18 mouse cellular contexts compared by ENCODE assay signal in genomic region chr1:134274483-134274920, GRCm38 (mm10). TPM values are rescaled to one million over a fixed set of nuclear protein-coding genes. Genes with fewer than 3 reads are reported as not detected.
DNase-seq lines count a peak whose midpoint lies in the region; ATAC-seq and TF ChIP-seq lines count a peak whose summit lies in the region.
"Had no signal": no experiment of that assay in that cellular context is flagged by ENCODE, and none has a peak within 500 bp of the region (broad histone marks: within the 10 kb centered on the region; RNA-seq: fewer than 3 reads in every experiment).

No protein-coding gene starts in this region.

- no peak overlapping the region for H3K4me2 ChIP-seq in midbrain, postnatal 0 days (ENCODE audit: low read depth, low read length, poor library complexity, severe bottlenecking)
- H3K4me2 ChIP-seq in midbrain, embryonic 14.5 days (ENCODE audit: low read length), result no peak overlapping the region
- no peak overlapping the region for H3K4me2 ChIP-seq in kidney, embryonic 15.5 days
- H3K4me2 ChIP-seq: heart, embryonic 11.5 days; liver, embryonic 13.5 days; midbrain, embryonic 12.5 days had no signal

- no peaks in the 10 kb centered on the region for H3K36me3 ChIP-seq in midbrain, postnatal 0 days (ENCODE audit: insufficient read depth, low read length)
- H3K36me3 ChIP-seq in midbrain, embryonic 14.5 days (ENCODE audit: control insufficient read depth, insufficient read depth, low read length), result no peaks in the 10 kb centered on the region
- H3K36me3 ChIP-seq in kidney, embryonic 15.5 days, result no peaks in the 10 kb centered on the region
- H3K36me3 ChIP-seq: liver, embryonic 13.5 days; midbrain, embryonic 12.5 days had no signal

- TF ChIP-seq CTCF in midbrain, postnatal 0 days (IDR thresholded peaks at IDR 0.05), result no peak

- no peak overlapping the region for H3K4me3 ChIP-seq in midbrain, postnatal 0 days (ENCODE audit: low read depth, low read length)
- no peak overlapping the region for H3K4me3 ChIP-seq in midbrain, embryonic 14.5 days (replicated peaks; ENCODE audit: low read depth, low read length)
- no peak overlapping the region for H3K4me3 ChIP-seq in kidney, embryonic 15.5 days (replicated peaks)
- H3K4me3 ChIP-seq: erythroblast, embryonic 14.5 days; liver, embryonic 13.5 days; midbrain, embryonic 12.5 days had no signal

- no peaks in the 10 kb centered on the region for H3K27me3 ChIP-seq in midbrain, postnatal 0 days (ENCODE audit: insufficient read depth, low read length)
- H3K27me3 ChIP-seq in midbrain, embryonic 14.5 days (ENCODE audit: control insufficient read depth, insufficient read depth, low read length), result no peaks in the 10 kb centered on the region
- no peaks in the 10 kb centered on the region for H3K27me3 ChIP-seq in kidney, embryonic 15.5 days
- H3K27me3 ChIP-seq: liver, embryonic 13.5 days had no signal

- H3K9me3 ChIP-seq in midbrain, postnatal 0 days (ENCODE audit: low read length), result no peaks in the 10 kb centered on the region
- H3K9me3 ChIP-seq in midbrain, embryonic 14.5 days (ENCODE audit: control insufficient read depth, low read length), result no peaks in the 10 kb centered on the region
- no peaks in the 10 kb centered on the region for H3K9me3 ChIP-seq in kidney, embryonic 15.5 days (replicated peaks)
- H3K9me3 ChIP-seq: liver, embryonic 13.5 days; midbrain, embryonic 12.5 days had no signal

- DNase-seq in gastrocnemius, adult 18-20 months (ENCODE audit: low spot score), result peak; percentile 81
- DNase-seq in gastrocnemius, postnatal 4 days (ENCODE audit: low spot score in 2 of 2), result no peak
- peak; percentile 53 for DNase-seq in midbrain, postnatal 0 days (ENCODE audit: low spot score)
- no peak for DNase-seq in midbrain, embryonic 14.5 days
- DNase-seq in cerebellum, postnatal 36 days, result peak; percentile 87 to 92
- DNase-seq in thymus, postnatal 36 days, result no peak
- DNase-seq: heart, postnatal 36 days; kidney, adult 8-10 months; liver, embryonic 13.5 days; lung, postnatal 36 days; spleen, adult 18-20 months had no signal

- H3K9ac ChIP-seq in midbrain, postnatal 0 days (replicated peaks; ENCODE audit: low read length, poor library complexity, severe bottlenecking), result no peak overlapping the region
- no peak overlapping the region for H3K9ac ChIP-seq in midbrain, embryonic 14.5 days (replicated peaks; ENCODE audit: low read length)
- H3K9ac ChIP-seq in kidney, embryonic 15.5 days, result no peak overlapping the region
- H3K9ac ChIP-seq: liver, embryonic 13.5 days; midbrain, embryonic 12.5 days had no signal

- ATAC-seq in midbrain, postnatal 0 days (ENCODE audit: low FRiP score), result no peak
- ATAC-seq in midbrain, embryonic 14.5 days (ENCODE audit: low FRiP score, low TSS enrichment), result no peak
- no peak for ATAC-seq in megakaryocyte-erythroid progenitor cell, adult 5-6 weeks (replicated peaks; ENCODE audit: low FRiP score, low TSS enrichment, poor library complexity, severe bottlenecking)
- ATAC-seq in kidney, embryonic 15.5 days (replicated peaks; ENCODE audit: low FRiP score), result no peak

- H3K4me1 ChIP-seq in midbrain, postnatal 0 days (ENCODE audit: insufficient read depth, low read length), result no peaks in the 10 kb centered on the region
- H3K4me1 ChIP-seq in midbrain, embryonic 14.5 days (ENCODE audit: control insufficient read depth, insufficient read depth, low read length), result no peaks in the 10 kb centered on the region
- H3K4me1 ChIP-seq in kidney, embryonic 15.5 days, result peaks cover 16% of the 10 kb centered on the region
- H3K4me1 ChIP-seq: liver, embryonic 13.5 days had no signal

- H3K27ac ChIP-seq in midbrain, postnatal 0 days (ENCODE audit: low read depth, low read length), result no peak overlapping the region
- H3K27ac ChIP-seq in midbrain, embryonic 14.5 days (replicated peaks; ENCODE audit: low read depth, low read length), result no peak overlapping the region
- H3K27ac ChIP-seq in kidney, embryonic 15.5 days, result no peak overlapping the region
- H3K27ac ChIP-seq: liver, embryonic 13.5 days; midbrain, embryonic 12.5 days; stomach, postnatal 0 days had no signal

- WGBS in midbrain, postnatal 0 days, result 80% methylated on average over 7 of the region's 7 CpGs
- WGBS in midbrain, embryonic 14.5 days, result 83% methylated on average over 7 of the region's 7 CpGs
- WGBS in kidney, embryonic 15.5 days, result 43% methylated on average over 7 of the region's 7 CpGs

RNA-seq across cellular contexts. Expression of gene Myog, which starts 15.3 kb away (rescaled TPM):
- 10 to 100 TPM; 10.4 to 18.9 TPM for total RNA-seq in gastrocnemius, adult 18-20 months (2021)
- total RNA-seq in gastrocnemius, postnatal 4 days (2021), result 100 to 1,000 TPM; 212 to 220 TPM
- 0.11 and 0.19 TPM in 2 replicates for total RNA-seq in midbrain, postnatal 0 days (2014; rRNA removed)
- not detected in 2 replicates for polyA plus RNA-seq in midbrain, postnatal 0 days (2015; fragmentation: Nextera tagmentation; extraction: Ambion mirVana)
- not detected in 2 replicates for polyA plus RNA-seq in midbrain, embryonic 14.5 days (2014; fragmentation: Nextera tagmentation; extraction: Ambion mirVana)
- total RNA-seq in megakaryocyte-erythroid progenitor cell, adult 5-6 weeks (2014; fragmentation: Nextera tagmentation), result not detected in 2 replicates
- not detected in 2 replicates for total RNA-seq in megakaryocyte-erythroid progenitor cell, adult 5-6 weeks (2017)
- polyA plus RNA-seq in kidney, embryonic 15.5 days (2015; fragmentation: Nextera tagmentation; extraction: Ambion mirVana), result 13.1 and 19.9 TPM in 2 replicates
- total RNA-seq: heart, postnatal 36 days; left cerebral cortex, postnatal 14 days had no signal
- polyA plus RNA-seq: erythroblast, embryonic 14.5 days had no signal

RNA-seq across cellular contexts. Expression of gene Adora1, which starts 39.3 kb away (rescaled TPM):
- under 1 TPM; 0.25 to 0.66 TPM for total RNA-seq in gastrocnemius, adult 18-20 months (2021)
- total RNA-seq in gastrocnemius, postnatal 4 days (2021), result under 1 TPM; 0.61 to 0.78 TPM
- 45.1 and 54.2 TPM in 2 replicates for total RNA-seq in midbrain, postnatal 0 days (2014; rRNA removed)
- 32.5 and 35.6 TPM in 2 replicates for polyA plus RNA-seq in midbrain, postnatal 0 days (2015; fragmentation: Nextera tagmentation; extraction: Ambion mirVana)
- 7.3 and 10.6 TPM in 2 replicates for polyA plus RNA-seq in midbrain, embryonic 14.5 days (2014; fragmentation: Nextera tagmentation; extraction: Ambion mirVana)
- not detected in 2 replicates for total RNA-seq in megakaryocyte-erythroid progenitor cell, adult 5-6 weeks (2014; fragmentation: Nextera tagmentation)
- not detected in 2 replicates for total RNA-seq in megakaryocyte-erythroid progenitor cell, adult 5-6 weeks (2017)
- 7.7 and 8.2 TPM in 2 replicates for polyA plus RNA-seq in kidney, embryonic 15.5 days (2015; fragmentation: Nextera tagmentation; extraction: Ambion mirVana)
- polyA plus RNA-seq: erythroblast, embryonic 14.5 days had no signal

RNA-seq across cellular contexts. Expression of gene Ppfia4, which starts 58.2 kb away (rescaled TPM):
- under 1 TPM; 0.21 to 0.43 TPM for total RNA-seq in gastrocnemius, adult 18-20 months (2021)
- 10 to 100 TPM; 25.5 to 26.2 TPM for total RNA-seq in gastrocnemius, postnatal 4 days (2021)
- 42.0 and 43.3 TPM in 2 replicates for total RNA-seq in midbrain, postnatal 0 days (2014; rRNA removed)
- 28.7 and 29.1 TPM in 2 replicates for polyA plus RNA-seq in midbrain, postnatal 0 days (2015; fragmentation: Nextera tagmentation; extraction: Ambion mirVana)
- 11.5 and 14.4 TPM in 2 replicates for polyA plus RNA-seq in midbrain, embryonic 14.5 days (2014; fragmentation: Nextera tagmentation; extraction: Ambion mirVana)
- total RNA-seq in megakaryocyte-erythroid progenitor cell, adult 5-6 weeks (2014; fragmentation: Nextera tagmentation), result 0.32 and 1.1 TPM in 2 replicates
- total RNA-seq in megakaryocyte-erythroid progenitor cell, adult 5-6 weeks (2017), result 1.1 and 1.6 TPM in 2 replicates
- 2.9 and 3.0 TPM in 2 replicates for polyA plus RNA-seq in kidney, embryonic 15.5 days (2015; fragmentation: Nextera tagmentation; extraction: Ambion mirVana)

Comparison
In these comparisons a context has a peak if more than half of its experiments do, and no peak if none do; other contexts are left out.
1. DNase-seq: peak in gastrocnemius, adult 18-20 months (single experiment), midbrain, postnatal 0 days (single experiment) and cerebellum, postnatal 36 days (2 of 2); none in gastrocnemius, postnatal 4 days (0 of 2), midbrain, embryonic 14.5 days (single experiment) and thymus, postnatal 36 days (0 of 2).
2. RNA of gene Myog, which starts 15.3 kb away (total RNA-seq): 212 to 220 TPM in gastrocnemius, postnatal 4 days; 10.4 to 18.9 TPM in gastrocnemius, adult 18-20 months, 0.11 to 0.19 TPM in midbrain, postnatal 0 days and not detected in megakaryocyte-erythroid progenitor cell, adult 5-6 weeks; every median in the first group is over 10 times any median in the second.
3. RNA of gene Ppfia4, which starts 58.2 kb away (total RNA-seq): 42.0 to 43.3 TPM in midbrain, postnatal 0 days and 25.5 to 26.2 TPM in gastrocnemius, postnatal 4 days; 0.32 to 1.6 TPM in megakaryocyte-erythroid progenitor cell, adult 5-6 weeks and 0.21 to 0.43 TPM in gastrocnemius, adult 18-20 months; every median in the first group is over 10 times any median in the second.
4. RNA of gene Adora1, which starts 39.3 kb away (total RNA-seq): 45.1 to 54.2 TPM in midbrain, postnatal 0 days; 0.61 to 0.78 TPM in gastrocnemius, postnatal 4 days, 0.25 to 0.66 TPM in gastrocnemius, adult 18-20 months and not detected in megakaryocyte-erythroid progenitor cell, adult 5-6 weeks; every median in the first group is over 10 times any median in the second.